Mouse (Mus musculus) olfactory bulb, adult 2 months (tissue): Measurements from ENCODE around the gene Asap2.

Source experiments
- CTCF ChIP-seq: fragments of 200-500 bp; IDR thresholded peaks from 2 replicates; pipeline ENCODE4 v1.5.1; 2012; ENCODE audit warnings: low read depth, mild to moderate bottlenecking, low read length, moderate library complexity; ENCODE audit not compliant: insufficient read depth
- POLR2A ChIP-seq: fragments of 200-500 bp; IDR thresholded peaks from 2 replicates; pipeline ENCODE4 v1.6.1; 2012; ENCODE audit warnings: mild to moderate bottlenecking, low read depth, low read length, moderate library complexity; ENCODE audit not compliant: insufficient read depth

- TF ChIP-seq CTCF (no peak), POLR2A (no peak)
Observed at GRCm38 (mm10) chr12:21302361-21302783, 312.1 kb downstream of the Asap2 start.
